Mouse (Mus musculus): Measurements from ENCODE around the gene Gm9945. TPM values are rescaled to one million over a fixed set of nuclear protein-coding genes. Genes with fewer than 3 reads are reported as not detected.

The Gm9945 gene
- polyA plus RNA-seq, 1 experiment from 2014 or later: not detected

- Histone ChIP-seq H3K27me3 (peaks cover 69% of the 10 kb centered on the region), H3K9me3 (replicated peaks) (no peaks in the 10 kb centered on the region), H3K27ac (no peak overlapping the region), H3K4me3 (no peak overlapping the region), H3K9ac (no peak overlapping the region), H3K4me2 (replicated peaks) (no peak overlapping the region), H3K4me1 (peaks cover 13% of the 10 kb centered on the region), H3K36me3 (no peaks in the 10 kb centered on the region)
- no peak for ATAC-seq (ENCODE audit: low FRiP score)
- WGBS: 49% methylated on average over 3 of the region's 3 CpGs
Observed at GRCm38 (mm10) chr11:53485719-53486118, 5.8 kb downstream of the Gm9945 start.

GRCm38 (mm10) chr11:53486351-53486750 lies 6.4 kb downstream of the Gm9945 start:
- WGBS: 73% methylated on average over 3 of the region's 3 CpGs
- Histone ChIP-seq H3K9me3 (replicated peaks) (no peaks in the 10 kb centered on the region), H3K9ac (no peak overlapping the region), H3K4me2 (replicated peaks) (no peak overlapping the region), H3K36me3 (no peaks in the 10 kb centered on the region), H3K27me3 (peaks cover 64% of the 10 kb centered on the region), H3K4me3 (no peak overlapping the region), H3K27ac (no peak overlapping the region), H3K4me1 (peaks cover 13% of the 10 kb centered on the region)
- no peak for ATAC-seq (ENCODE audit: low FRiP score)

GRCm38 (mm10) chr11:53486822-53487594 lies 7.0 kb downstream of the Gm9945 start:
- no peaks in the 10 kb centered on the region for H3K9me3 ChIP-seq (replicated peaks)
- H3K4me1 ChIP-seq: peaks cover 18% of the 10 kb centered on the region
- H3K9ac ChIP-seq: no peak overlapping the region
- H3K4me3 ChIP-seq: peak overlapping the region; percentile 14
- peaks cover 58% of the 10 kb centered on the region for H3K27me3 ChIP-seq
- H3K27ac ChIP-seq: no peak overlapping the region
- H3K36me3 ChIP-seq: no peaks in the 10 kb centered on the region
- WGBS: 12% methylated on average over 27 of the region's 27 CpGs
- peak; percentile 43; the same call in 1 of the 2 replicates for ATAC-seq (ENCODE audit: low FRiP score)
- H3K4me2 ChIP-seq (replicated peaks): peak overlapping the region; percentile 37

- H3K4me3 ChIP-seq: no peak overlapping the region
- H3K27ac ChIP-seq: no peak overlapping the region
- ATAC-seq (ENCODE audit: low FRiP score): no peak
- H3K4me2 ChIP-seq (replicated peaks): no peak overlapping the region
- H3K9me3 ChIP-seq (replicated peaks): no peaks in the 10 kb centered on the region
- WGBS: 95% methylated on average over 5 of the region's 5 CpGs
- H3K27me3 ChIP-seq: peaks cover 46% of the 10 kb centered on the region
- peaks cover 31% of the 10 kb centered on the region for H3K4me1 ChIP-seq
- no peaks in the 10 kb centered on the region for H3K36me3 ChIP-seq
- H3K9ac ChIP-seq: no peak overlapping the region
Observed at GRCm38 (mm10) chr11:53489007-53489406, 9.0 kb downstream of the Gm9945 start.

GRCm38 (mm10) chr11:53489421-53489820 lies 9.5 kb downstream of the Gm9945 start:
- Histone ChIP-seq H3K27ac (no peak overlapping the region), H3K4me1 (peaks cover 31% of the 10 kb centered on the region), H3K27me3 (peaks cover 45% of the 10 kb centered on the region), H3K4me2 (replicated peaks) (no peak overlapping the region), H3K36me3 (no peaks in the 10 kb centered on the region), H3K9ac (no peak overlapping the region), H3K9me3 (replicated peaks) (no peaks in the 10 kb centered on the region), H3K4me3 (no peak overlapping the region)
- ATAC-seq (ENCODE audit: low FRiP score): no peak
- WGBS: 60% methylated on average over 9 of the region's 9 CpGs

GRCm38 (mm10) chr11:53491954-53492401 lies 12.0 kb downstream of the Gm9945 start:
- no peaks in the 10 kb centered on the region for H3K36me3 ChIP-seq
- H3K4me1 ChIP-seq: peaks cover 27% of the 10 kb centered on the region
- H3K27me3 ChIP-seq: peaks cover 35% of the 10 kb centered on the region
- H3K9ac ChIP-seq: no peak overlapping the region
- H3K9me3 ChIP-seq (replicated peaks): no peaks in the 10 kb centered on the region
- WGBS: 4% methylated on average over 8 of the region's 8 CpGs
- H3K4me3 ChIP-seq: no peak overlapping the region
- 0 out of 2 replicates have a peak overlapping the region, but pooled peaks have one; percentile 41 for H3K27ac ChIP-seq
- ATAC-seq (ENCODE audit: low FRiP score): peak; percentile 70
- H3K4me2 ChIP-seq (replicated peaks): no peak overlapping the region

- Histone ChIP-seq H3K9me3 (replicated peaks) (no peaks in the 10 kb centered on the region), H3K36me3 (no peaks in the 10 kb centered on the region), H3K4me1 (peaks cover 23% of the 10 kb centered on the region), H3K9ac (no peak overlapping the region), H3K27me3 (peaks cover 35% of the 10 kb centered on the region), H3K4me3 (no peak overlapping the region), H3K27ac (no peak overlapping the region), H3K4me2 (replicated peaks) (no peak overlapping the region)
- WGBS: 14% methylated on average over 3 of the region's 3 CpGs
- ATAC-seq (ENCODE audit: low FRiP score): no peak
Observed at GRCm38 (mm10) chr11:53493243-53493955, 13.4 kb downstream of the Gm9945 start.

- Histone ChIP-seq H3K4me2 (replicated peaks) (no peak overlapping the region; the same call in 1 of the 2 replicates), H3K27me3 (peaks cover 46% of the 10 kb centered on the region), H3K4me1 (peaks cover 23% of the 10 kb centered on the region), H3K9me3 (replicated peaks) (no peaks in the 10 kb centered on the region), H3K4me3 (no peak overlapping the region), H3K36me3 (no peaks in the 10 kb centered on the region), H3K9ac (no peak overlapping the region), H3K27ac (peak overlapping the region; percentile 52)
- ATAC-seq (ENCODE audit: low FRiP score): no peak
- 17% methylated on average over 6 of the region's 6 CpGs for WGBS
Observed at GRCm38 (mm10) chr11:53495417-53495816, 15.5 kb downstream of the Gm9945 start.

GRCm38 (mm10) chr11:53496946-53497345 lies 17.0 kb downstream of the Gm9945 start:
- H3K36me3 ChIP-seq: no peaks in the 10 kb centered on the region
- H3K4me1 ChIP-seq: peaks cover 22% of the 10 kb centered on the region
- H3K27ac ChIP-seq: no peak overlapping the region
- H3K9me3 ChIP-seq (replicated peaks): no peaks in the 10 kb centered on the region
- H3K4me2 ChIP-seq (replicated peaks): no peak overlapping the region
- no peak overlapping the region for H3K9ac ChIP-seq
- peaks cover 54% of the 10 kb centered on the region for H3K27me3 ChIP-seq
- WGBS: 81% methylated on average over 6 of the region's 6 CpGs
- no peak for ATAC-seq (ENCODE audit: low FRiP score)
- H3K4me3 ChIP-seq: no peak overlapping the region

- Histone ChIP-seq H3K4me3 (no peak overlapping the region), H3K4me2 (replicated peaks) (no peak overlapping the region), H3K36me3 (no peaks in the 10 kb centered on the region)
Observed at GRCm38 (mm10) chr11:53500569-53500968, 20.6 kb downstream of the Gm9945 start.

GRCm38 (mm10) chr11:53502039-53502765 lies 22.2 kb downstream of the Gm9945 start:
- no peak for ATAC-seq (ENCODE audit: low FRiP score)
- WGBS: 82% methylated on average over 8 of the region's 8 CpGs
- Histone ChIP-seq H3K4me1 (peaks cover 8% of the 10 kb centered on the region; the same call in 1 of the 2 replicates), H3K9me3 (replicated peaks) (no peaks in the 10 kb centered on the region), H3K4me2 (replicated peaks) (no peak overlapping the region), H3K27ac (no peak overlapping the region), H3K9ac (no peak overlapping the region), H3K4me3 (no peak overlapping the region), H3K27me3 (peaks cover 60% of the 10 kb centered on the region), H3K36me3 (no peaks in the 10 kb centered on the region)

More at GRCm38 (mm10) chr11:53500569-53500968, 20.6 kb downstream of the Gm9945 start:
- no peak overlapping the region for H3K9ac ChIP-seq
- H3K27me3 ChIP-seq: peaks cover 69% of the 10 kb centered on the region
- H3K27ac ChIP-seq: no peak overlapping the region
- no peaks in the 10 kb centered on the region for H3K9me3 ChIP-seq (replicated peaks)
- no peak for ATAC-seq (ENCODE audit: low FRiP score)
- 11% methylated on average over 11 of the region's 11 CpGs for WGBS
- peaks cover 10% of the 10 kb centered on the region for H3K4me1 ChIP-seq

GRCm38 (mm10) chr11:53503738-53504137 lies 23.8 kb downstream of the Gm9945 start:
- peaks cover 12% of the 10 kb centered on the region; the same call in 1 of the 2 replicates for H3K4me1 ChIP-seq
- H3K9ac ChIP-seq: no peak overlapping the region
- no peak overlapping the region for H3K27ac ChIP-seq
- H3K36me3 ChIP-seq: no peaks in the 10 kb centered on the region
- no peak overlapping the region for H3K4me2 ChIP-seq (replicated peaks)
- peaks cover 56% of the 10 kb centered on the region for H3K27me3 ChIP-seq
- ATAC-seq (ENCODE audit: low FRiP score): no peak
- no peaks in the 10 kb centered on the region for H3K9me3 ChIP-seq (replicated peaks)
- WGBS: 89% methylated on average over 5 of the region's 5 CpGs
- no peak overlapping the region for H3K4me3 ChIP-seq

Measured in hindbrain, embryonic 12.5 days (tissue).